Mouse (Mus musculus) left cerebral cortex, adult 8-10 months (tissue): ENCODE results near the gene Kat8. TPM values are rescaled to one million over a fixed set of nuclear protein-coding genes. Genes with fewer than 3 reads are reported as not detected.

Experiments used
- total RNA-seq, 4 experiments: library from RNA; stranded (reverse); gene quantifications; 2 replicates each; pipeline ENCODE4 v1.2.4; 2022

Kat8 gene
- total RNA-seq, 4 experiments from 2014 or later: 25.3 to 33.8 (median 27.6) TPM

Other genes with a start within 250 kb of the Kat8 start
- 10 to 100 TPM; 31.4 to 49.5 (median 43.6) TPM for gene Bcl7c, start 203.6 kb upstream of the Kat8 start, total RNA-seq
- 1 to 10 TPM; 3.1 to 6.9 (median 4.2) TPM for gene Ctf1, start 199.8 kb upstream of the Kat8 start, total RNA-seq
- gene Ctf2, start 180.3 kb upstream of the Kat8 start, total RNA-seq: not detected
- 10 to 100 TPM; 59.3 to 68.5 (median 63.5) TPM for gene Fbxl19, start 168.0 kb upstream of the Kat8 start, total RNA-seq
- 10 to 100 TPM; 18.0 to 22.2 (median 19.5) TPM for gene Orai3, start 142.7 kb upstream of the Kat8 start, total RNA-seq
- 10 to 100 TPM; 44.7 to 48.4 (median 46.9) TPM for gene Setd1a, start 135.8 kb upstream of the Kat8 start, total RNA-seq
- gene Gm49388, start 126.9 kb upstream of the Kat8 start, total RNA-seq: 1 to 10 TPM; 3.9 to 6.2 (median 4.6) TPM
- 1 to 10 TPM; 4.2 to 9.7 (median 4.6) TPM for gene Hsd3b7, start 111.9 kb upstream of the Kat8 start, total RNA-seq
- 10 to 100 TPM; 62.3 to 96.9 (median 71.2) TPM for gene Stx4a, start 88.2 kb upstream of the Kat8 start, total RNA-seq
- gene Stx1b, start 88.0 kb upstream of the Kat8 start, total RNA-seq: 100 to 1,000 TPM; 444 to 479 (median 451) TPM
- 10 to 100 TPM; 29.9 to 32.8 (median 31.2) TPM for gene Zfp646, start 36.3 kb upstream of the Kat8 start, total RNA-seq
- gene Zfp668, start 35.7 kb upstream of the Kat8 start, total RNA-seq: 10 to 100 TPM; 22.7 to 25.3 (median 23.3) TPM
- gene Prss53, start 21.5 kb upstream of the Kat8 start, total RNA-seq: 1 to 10 TPM in 3 of 4 experiments, under 1 TPM in 1; 0.78 to 2.1 (median 1.4) TPM
- not detected for gene Gm21974, start 17.1 kb upstream of the Kat8 start, total RNA-seq
- gene Vkorc1, start 16.9 kb upstream of the Kat8 start, total RNA-seq: 10 to 100 TPM; 18.5 to 31.2 (median 25.2) TPM
- 10 to 100 TPM; 39.4 to 47.5 (median 44.3) TPM for gene Bckdk, start 8.4 kb upstream of the Kat8 start, total RNA-seq
- under 1 TPM in 2 of 4 experiments, not detected in 2; 0.33 to 0.82 TPM for gene Prss8, start 17.6 kb downstream of the Kat8 start, total RNA-seq
- 1 to 10 TPM; 6.2 to 9.2 (median 8.0) TPM for gene Prss36, start 34.2 kb downstream of the Kat8 start, total RNA-seq
- gene Fus, start 54.9 kb downstream of the Kat8 start, total RNA-seq: 100 to 1,000 TPM; 329 to 369 (median 354) TPM
- gene Pycard, start 81.4 kb downstream of the Kat8 start, total RNA-seq: 10 to 100 TPM in 1 of 4 experiments, 1 to 10 TPM in 3; 2.6 to 11.7 (median 5.2) TPM
- 1 to 10 TPM in 3 of 4 experiments, under 1 TPM in 1; 0.96 to 1.5 (median 1.4) TPM for gene Trim72, start 91.4 kb downstream of the Kat8 start, total RNA-seq
- gene Itgam, start 150.1 kb downstream of the Kat8 start, total RNA-seq: 10 to 100 TPM; 11.2 to 21.7 (median 15.7) TPM
- gene Gm49368, start 150.2 kb downstream of the Kat8 start, total RNA-seq: under 1 TPM in 2 of 4 experiments, not detected in 2; 0.14 to 0.18 TPM
- gene Itgax, start 217.0 kb downstream of the Kat8 start, total RNA-seq: 10 to 100 TPM in 2 of 4 experiments, under 1 TPM in 2; 0.26 to 22.1 (median 9.0) TPM
- gene Itgad, start 241.9 kb downstream of the Kat8 start, total RNA-seq: 1 to 10 TPM in 1 of 4 experiments, under 1 TPM in 1, not detected in 2; 0.66 to 1.4 TPM